Mouse (Mus musculus) G1E-ER4 (cell line): Measurements from ENCODE around the gene Rtp3. TPM values are rescaled to one million over a fixed set of nuclear protein-coding genes. Genes with fewer than 3 reads are reported as not detected.

Experiments used
- GATA1 ChIP-seq: IDR thresholded peaks from one replicate; pipeline ENCODE4 v1.8.0; 2012; ENCODE audit warnings: low read length, inconsistent platforms
- polyA plus RNA-seq: library from polyadenylated mRNA; stranded (reverse); fragments of >175 nt; gene quantifications from 2 replicates; pipeline ENCODE4 v1.2.3, GENCODE M21; 2012

Rtp3 gene
- polyA plus RNA-seq, 1 experiment = not detected

DNA sequence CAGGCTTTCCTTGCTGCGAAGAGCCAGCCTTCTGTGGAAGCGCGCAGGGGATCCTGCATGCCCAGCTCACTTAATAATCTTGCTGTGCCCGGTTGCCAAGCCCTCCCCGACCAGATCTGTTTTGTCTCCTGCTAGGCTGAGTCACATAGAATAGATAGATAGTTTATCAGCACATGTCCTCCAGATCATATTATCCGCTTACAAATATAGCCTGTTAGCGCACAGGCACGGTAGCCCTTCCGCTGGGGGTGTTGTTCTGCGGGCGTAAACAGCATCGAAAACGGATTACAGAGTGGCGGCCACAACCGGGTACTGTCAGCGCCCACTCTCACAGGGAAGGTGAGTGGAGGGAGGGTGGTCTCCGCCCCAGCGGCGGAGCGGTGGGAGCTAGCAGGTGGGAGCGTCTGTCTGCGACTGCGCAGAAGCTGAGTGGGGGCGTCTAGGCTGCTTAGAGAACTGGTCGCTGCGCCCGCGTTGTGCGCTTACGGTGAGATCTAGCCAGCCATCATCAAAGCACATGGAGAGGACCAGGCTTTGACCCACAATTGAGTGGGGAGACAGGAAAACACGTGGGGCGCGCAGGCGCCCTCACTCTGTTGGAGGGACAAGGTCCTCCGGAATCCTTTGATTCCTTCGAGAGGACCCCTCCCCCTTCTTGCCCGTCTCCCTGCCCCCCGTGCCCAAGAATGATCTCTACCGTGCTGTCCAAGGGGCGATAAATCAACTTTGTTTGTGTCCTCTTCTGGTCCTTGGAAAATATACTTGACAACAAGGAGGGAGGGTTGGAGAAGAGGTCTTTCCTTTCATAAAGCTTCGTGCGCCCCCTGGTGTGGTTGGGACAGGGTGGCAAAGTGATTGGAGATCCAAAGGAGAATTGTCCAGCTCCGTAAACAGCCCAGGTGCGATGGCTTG is 36.6 kb downstream of the Rtp3 start:
- no peak for TF ChIP-seq GATA1

DNA sequence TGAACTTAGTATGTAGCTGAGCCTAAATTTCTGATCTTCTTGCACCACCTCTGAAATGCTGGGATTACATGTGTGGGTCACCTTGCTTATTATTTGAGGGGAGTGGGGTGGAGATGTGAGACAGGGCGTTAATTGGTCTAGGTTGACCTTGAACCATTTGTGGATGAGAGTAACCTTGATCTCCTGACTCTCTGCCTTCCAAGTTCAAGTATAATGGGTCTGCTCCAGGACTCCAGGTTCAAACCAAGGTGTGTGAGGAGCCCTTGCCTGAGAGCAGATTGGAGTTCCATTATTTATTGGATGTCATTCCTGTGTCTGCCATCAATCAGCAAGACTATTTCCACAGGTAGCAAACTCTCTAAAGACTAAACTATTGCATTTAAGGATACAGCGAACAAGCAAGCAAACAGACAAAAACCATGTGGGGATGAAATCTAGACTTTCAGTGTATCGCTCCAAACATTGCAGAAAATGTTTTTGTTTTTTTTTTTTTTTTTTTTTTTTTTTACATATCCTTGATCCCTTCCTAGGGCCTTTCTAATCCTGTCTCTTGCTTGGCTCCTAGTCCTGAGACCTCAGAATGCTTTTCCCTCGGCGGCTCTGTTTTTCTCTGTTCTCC is 37.3 kb downstream of the Rtp3 start:
- no peak for TF ChIP-seq GATA1

DNA sequence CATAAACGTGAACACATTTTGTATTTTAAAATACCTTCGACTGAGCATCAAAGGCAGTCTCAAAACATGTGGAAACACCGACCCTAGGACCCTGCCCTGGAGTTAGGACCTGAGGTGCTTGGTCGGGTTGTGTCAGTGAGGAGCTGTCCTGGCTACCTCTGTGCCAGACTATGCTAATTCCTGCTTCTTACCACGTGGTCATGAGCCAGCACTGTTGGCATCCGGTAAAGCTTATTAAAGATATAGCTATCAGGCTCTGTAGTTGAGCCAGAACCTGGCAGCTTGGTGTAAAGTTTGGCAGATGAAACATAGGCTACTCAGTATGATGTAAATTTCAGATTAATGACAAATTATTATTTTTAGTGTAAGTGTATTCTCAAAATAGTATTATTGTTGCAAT is 38.0 kb downstream of the Rtp3 start:
- TF ChIP-seq GATA1 = no peak

DNA sequence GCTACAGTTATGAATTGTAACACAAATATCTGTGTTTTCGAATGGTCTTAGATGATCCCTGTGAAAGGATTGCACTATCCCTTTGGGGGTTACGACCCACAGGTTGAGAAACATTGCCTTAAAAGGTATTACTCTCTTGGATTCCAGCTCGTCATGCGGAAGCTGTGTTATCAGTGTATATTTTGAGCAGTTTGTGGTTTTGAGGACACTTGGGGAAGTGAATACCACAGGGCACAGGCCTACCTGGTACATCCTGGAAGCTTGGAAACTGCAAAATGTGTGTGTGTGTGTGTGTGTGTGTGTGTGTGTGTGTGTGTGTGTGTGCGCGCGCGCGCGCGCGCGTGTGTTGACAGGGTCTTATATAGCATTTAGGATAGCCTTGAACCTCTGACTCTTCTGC is 38.5 kb downstream of the Rtp3 start:
- TF ChIP-seq GATA1 = no peak

DNA sequence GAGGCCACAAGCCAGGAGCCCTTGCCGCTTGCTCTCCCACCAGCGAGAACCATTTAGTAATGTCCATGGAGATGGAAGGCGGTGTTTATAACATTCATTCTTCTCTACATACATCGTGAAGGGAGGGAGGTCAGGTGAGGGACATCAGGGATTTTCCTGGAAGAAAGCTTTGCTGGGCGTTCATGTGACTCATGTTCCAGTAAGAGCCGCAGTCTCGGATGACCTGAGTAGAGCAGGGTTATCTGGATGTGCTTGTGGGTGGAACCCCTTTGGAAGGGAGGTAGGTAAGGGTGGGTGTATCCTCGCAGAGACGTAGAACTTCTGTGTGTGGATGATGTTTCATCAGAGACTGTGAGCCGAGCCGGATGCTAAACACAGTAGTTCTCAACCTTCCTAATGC is 39.0 kb downstream of the Rtp3 start, which contains the start of gene Lrrc2:
TSS of gene Lrrc2 (plus strand) at position 149 of the 400 bp plus-strand sequence.
- no peak for TF ChIP-seq GATA1

DNA sequence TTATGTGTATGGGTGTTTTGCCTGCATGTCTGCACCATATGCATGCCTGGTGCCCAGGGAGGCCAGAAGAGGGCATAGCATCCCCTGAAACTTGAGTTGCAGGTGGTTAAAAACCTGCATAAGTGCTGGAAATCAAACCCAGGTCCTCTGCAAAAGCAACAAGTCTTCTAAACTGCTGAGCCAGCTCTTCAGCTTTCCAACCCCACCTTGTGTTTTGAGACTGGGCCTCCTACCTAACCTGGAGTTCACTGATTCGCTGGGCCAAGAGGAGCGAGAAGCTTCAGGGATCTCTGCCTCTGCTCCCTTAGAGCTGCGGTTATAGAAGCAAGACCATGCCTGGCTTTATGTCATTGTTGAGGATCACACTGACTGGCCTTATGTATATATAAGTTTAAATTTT is 40.3 kb downstream of the Rtp3 start:
- no peak for TF ChIP-seq GATA1

DNA sequence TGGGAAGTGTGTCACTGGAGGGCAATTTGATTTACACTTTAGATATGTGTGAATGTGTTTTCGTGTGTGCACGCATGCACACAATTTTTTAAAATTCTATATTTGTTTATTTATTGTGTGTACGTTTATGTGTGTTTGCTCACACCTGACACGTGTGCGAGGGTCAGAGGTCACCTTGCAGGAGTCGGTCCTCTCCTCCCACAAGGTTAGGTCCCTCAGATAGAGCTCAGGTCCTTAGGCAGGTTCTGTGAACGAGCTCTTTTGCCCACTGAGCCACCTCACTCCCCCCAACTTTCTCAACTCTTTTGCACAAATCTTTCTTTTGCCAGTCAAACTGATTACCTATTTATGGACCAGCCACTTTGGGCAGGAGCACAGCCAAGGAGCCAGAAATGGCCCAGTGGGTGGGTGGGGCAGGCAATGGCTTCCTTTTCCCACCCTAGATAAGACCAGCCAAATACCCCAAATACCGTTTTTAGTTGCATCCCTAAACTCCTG is 41.5 kb downstream of the Rtp3 start:
- TF ChIP-seq GATA1 = no peak

DNA sequence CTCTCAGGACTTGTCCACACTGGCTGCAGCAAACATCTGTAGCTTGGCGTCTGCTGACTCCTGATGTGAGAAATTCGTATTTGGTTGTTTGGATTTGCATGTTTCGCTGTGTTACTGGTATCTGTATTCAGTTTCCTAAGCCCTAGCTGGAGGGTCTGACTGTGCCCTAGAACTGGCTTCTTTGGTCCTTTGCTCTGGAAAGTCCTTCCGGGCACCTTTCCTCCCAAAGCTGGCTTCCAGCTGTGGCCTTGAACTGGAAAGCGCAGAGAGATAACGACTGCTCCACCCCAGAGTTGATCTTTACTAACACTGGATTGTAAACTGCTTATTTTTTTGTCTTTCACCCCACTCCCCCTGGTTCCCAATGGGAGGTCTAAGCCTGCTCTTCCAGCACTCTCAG is 42.5 kb downstream of the Rtp3 start:
- no peak for TF ChIP-seq GATA1

DNA sequence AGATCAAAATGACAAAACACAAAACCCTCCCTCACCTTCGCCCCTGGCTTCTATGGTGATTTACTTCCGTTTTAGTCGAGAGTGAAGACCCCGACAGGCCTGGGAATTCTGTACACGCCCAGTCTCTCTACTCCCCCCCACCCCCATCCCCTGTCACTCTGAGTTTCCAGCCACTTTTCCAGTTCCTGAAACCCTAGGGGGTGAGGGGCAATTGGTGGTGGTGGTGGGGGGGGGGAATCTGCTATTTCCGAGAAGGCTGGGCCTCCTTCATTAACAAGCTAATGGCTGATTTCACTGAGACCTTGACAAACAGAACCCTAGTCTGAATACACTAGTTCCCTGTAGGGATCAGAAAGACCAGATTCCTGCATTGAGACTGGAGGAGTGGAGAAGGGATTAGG is 43.1 kb downstream of the Rtp3 start:
- no peak for TF ChIP-seq GATA1

DNA sequence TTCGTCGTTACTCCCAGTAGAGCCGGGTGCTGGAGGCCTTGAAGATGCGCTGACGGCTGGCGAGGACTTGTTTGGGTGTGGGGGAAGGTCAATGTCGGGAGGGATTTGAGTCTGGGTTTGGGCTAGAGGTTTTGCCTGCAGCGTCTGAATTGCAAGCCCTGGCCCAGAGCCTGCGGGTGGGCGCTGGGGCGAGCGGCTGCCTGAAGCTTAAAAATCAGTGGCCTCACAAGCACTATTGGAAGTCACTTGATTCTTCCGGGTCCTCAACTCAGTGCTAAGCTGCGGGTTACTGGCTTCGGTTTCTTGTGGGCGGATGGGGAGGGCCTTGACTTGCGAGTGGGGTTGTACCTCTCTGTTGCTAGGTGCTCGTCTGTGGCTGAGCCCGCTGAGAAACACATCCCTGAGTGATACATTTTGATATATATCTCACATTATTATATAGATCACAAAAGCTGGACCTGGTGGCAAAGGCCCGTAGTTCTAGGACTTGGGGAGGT is 43.8 kb downstream of the Rtp3 start:
- TF ChIP-seq GATA1 = no peak

DNA sequence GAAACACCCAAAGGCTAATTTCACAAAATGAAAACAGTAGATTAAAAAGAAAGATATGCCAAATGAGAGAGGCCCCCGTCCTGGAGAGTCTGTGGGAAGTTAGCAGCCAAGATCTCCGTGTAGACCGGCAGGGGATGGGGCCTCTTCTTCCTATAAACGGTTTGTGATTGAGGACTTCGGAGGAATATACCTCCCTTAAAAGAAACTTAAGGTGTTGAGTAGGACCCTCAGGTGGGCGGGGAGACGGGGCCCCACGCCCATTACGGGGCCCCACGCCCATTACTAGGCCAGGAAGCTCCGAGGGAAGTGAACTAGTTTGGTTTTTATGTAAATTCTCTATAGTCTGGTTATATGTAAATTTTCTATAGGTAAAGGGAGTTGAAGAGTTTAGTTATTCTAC is 44.5 kb downstream of the Rtp3 start, which contains the start of gene Tdgf1:
TSS of gene Tdgf1 (minus strand) at position 233 of the 400 bp plus-strand sequence.
- no peak for TF ChIP-seq GATA1

DNA sequence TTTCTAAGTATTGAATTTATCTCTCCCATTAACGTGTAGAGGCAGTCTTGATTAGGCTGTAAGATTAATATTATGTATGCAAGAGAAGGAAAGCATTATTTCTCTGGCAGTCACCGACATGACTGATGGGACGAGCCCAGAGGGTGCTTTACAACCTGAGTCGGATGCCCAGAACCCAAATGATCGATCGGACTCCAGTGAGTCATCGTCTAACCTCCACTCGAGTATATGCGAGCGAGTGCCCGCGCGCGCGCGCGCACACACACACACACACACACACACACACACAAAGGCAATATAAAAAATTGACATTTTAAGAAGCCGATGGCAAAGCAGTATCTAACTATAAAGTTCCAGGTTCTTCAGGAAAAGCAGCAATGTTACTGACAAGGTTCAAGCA is 45.0 kb downstream of the Rtp3 start:
- no peak for TF ChIP-seq GATA1

DNA sequence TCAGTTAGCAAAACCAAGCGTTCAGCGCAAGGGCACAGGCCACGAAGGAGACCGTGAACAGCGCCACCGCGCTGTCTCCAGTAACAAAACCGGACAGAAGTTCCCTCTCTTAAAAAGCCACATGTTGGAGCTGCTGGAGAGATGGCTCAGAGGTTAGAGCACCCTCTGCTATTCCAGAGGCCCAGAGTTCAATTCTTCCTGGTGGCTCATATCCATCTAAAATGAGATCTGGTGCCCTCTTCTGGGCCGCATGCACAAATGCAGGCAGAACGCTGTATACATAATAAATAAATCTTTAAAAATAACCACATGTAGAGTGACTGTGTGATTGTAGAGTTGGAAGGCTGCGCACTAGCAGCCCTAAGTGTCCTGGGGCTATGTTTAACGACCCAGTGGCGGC is 46.1 kb downstream of the Rtp3 start:
- TF ChIP-seq GATA1 = no peak

DNA sequence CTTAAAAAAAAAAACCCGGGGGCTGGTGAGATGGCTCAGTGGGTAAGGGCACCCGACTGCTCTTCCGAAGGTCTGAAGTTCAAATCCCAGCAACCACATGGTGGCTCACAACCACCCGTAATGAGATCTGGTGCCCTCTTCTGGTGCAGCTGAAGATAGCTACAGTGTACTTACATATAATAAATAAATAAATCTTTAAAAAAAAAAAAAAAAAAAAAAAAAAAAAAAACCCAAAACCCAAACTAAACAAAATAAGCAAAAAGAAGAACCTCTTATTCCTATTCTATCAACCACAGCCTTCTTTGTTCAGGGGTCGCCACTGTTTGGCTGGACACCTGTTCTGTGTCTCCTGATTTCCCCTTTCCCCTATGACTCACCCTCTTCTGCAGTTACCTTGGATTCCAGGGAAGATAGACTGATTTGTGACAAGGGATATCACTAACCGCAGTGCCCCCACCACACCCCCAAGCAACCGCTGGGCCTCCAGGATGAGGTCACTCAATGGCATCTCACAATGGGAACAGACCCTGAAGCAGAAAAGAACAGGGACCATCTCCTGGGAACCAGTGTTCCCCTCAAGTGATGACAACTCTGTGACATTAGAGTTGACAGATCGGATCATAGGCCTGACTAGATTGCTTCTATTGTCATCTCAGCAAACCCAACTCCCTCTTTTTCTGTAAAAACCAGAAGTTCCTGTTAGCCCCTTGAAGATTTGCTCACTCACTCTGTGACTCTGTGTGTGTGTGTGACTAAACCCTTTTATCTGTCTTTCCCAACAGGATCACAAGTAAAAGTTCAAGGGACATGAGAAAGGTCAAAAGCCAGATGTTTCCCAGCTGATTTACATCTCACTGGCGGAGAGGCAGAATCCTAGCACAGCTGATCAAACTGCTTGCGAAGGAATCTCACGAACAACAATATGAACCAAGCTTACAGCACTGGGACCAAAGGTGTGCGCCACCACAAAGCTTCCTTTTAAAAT is 52.6 kb downstream of the Rtp3 start:
- TF ChIP-seq GATA1 = no peak

DNA sequence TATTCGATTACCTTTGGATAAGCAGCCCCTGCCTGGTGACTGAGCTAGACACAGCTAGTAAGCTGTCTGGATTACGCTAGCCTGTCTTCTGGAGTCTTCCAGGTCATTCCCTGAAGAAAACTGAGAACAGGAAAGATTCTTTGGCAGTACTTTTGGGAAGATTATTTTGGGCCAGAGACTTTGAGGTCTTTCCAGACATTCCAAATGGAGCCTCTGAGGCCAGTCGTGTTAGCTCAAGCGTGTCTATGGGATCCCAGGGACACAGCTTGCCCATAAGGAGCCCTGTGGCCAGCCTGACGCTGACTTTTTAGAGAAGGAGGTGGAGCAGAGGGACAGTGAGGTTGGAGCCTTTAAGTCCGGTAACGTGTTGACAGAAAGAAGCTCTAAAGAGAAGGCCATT is 54.4 kb downstream of the Rtp3 start:
- no peak for TF ChIP-seq GATA1

Other genes with a start within 250 kb of the Rtp3 start
- not detected in 2 replicates for gene Myl3, start 248.7 kb downstream of the Rtp3 start, polyA plus RNA-seq
- gene Pth1r, start 243.4 kb downstream of the Rtp3 start, polyA plus RNA-seq = 0.02 TPM in 1 of 2 replicates, not detected in the other
- gene Prss42, start 192.4 kb downstream of the Rtp3 start, polyA plus RNA-seq = not detected in 2 replicates
- gene Prss44, start 176.6 kb downstream of the Rtp3 start, polyA plus RNA-seq = not detected in 2 replicates
- gene Prss43, start 163.9 kb downstream of the Rtp3 start, polyA plus RNA-seq = not detected in 2 replicates
- gene Prss45, start 156.0 kb downstream of the Rtp3 start, polyA plus RNA-seq = not detected in 2 replicates
- gene Prss46, start 146.1 kb downstream of the Rtp3 start, polyA plus RNA-seq = not detected in 2 replicates
- gene Prss50, start 132.6 kb downstream of the Rtp3 start, polyA plus RNA-seq = not detected in 2 replicates
- gene Als2cl, start 110.7 kb downstream of the Rtp3 start, polyA plus RNA-seq = not detected in 2 replicates
- gene Tmie, start 110.5 kb downstream of the Rtp3 start, polyA plus RNA-seq = not detected in 2 replicates
- gene Fam240a, start 73.7 kb downstream of the Rtp3 start, polyA plus RNA-seq = not detected in 2 replicates
- gene Tdgf1, start 44.4 kb downstream of the Rtp3 start, polyA plus RNA-seq = not detected in 2 replicates
- gene Lrrc2, start 39.0 kb downstream of the Rtp3 start, polyA plus RNA-seq = not detected in 2 replicates
- gene Ltf, start 28.7 kb upstream of the Rtp3 start, polyA plus RNA-seq = not detected in 2 replicates
- gene Ccrl2, start 66.9 kb upstream of the Rtp3 start, polyA plus RNA-seq = 0.37 and 3.4 TPM in 2 replicates
- gene Lrrfip2, start 127.0 kb upstream of the Rtp3 start, polyA plus RNA-seq = 14.3 and 18.8 TPM in 2 replicates